Mouse (Mus musculus) testis, postnatal 14 days (tissue): ENCODE data around the gene Raly.
"Not testable (repeated sequence)": the region's sequence is repeated elsewhere in the genome, so short reads cannot be mapped to it uniquely, and the experiment has no call there.

ENCODE experiments used
- DNase-seq: peaks from one replicate; pipeline ENCODE4 v3.0.0; 2021; ENCODE audit warnings: low spot score

Gene Raly

GRCm38 (mm10) chr2:154836537-154836936, 45.6 kb downstream of the Raly start:
- DNase-seq: no peak

- no peak for DNase-seq
Observed at GRCm38 (mm10) chr2:154848086-154848485, 57.2 kb downstream of the Raly start.

DNA sequence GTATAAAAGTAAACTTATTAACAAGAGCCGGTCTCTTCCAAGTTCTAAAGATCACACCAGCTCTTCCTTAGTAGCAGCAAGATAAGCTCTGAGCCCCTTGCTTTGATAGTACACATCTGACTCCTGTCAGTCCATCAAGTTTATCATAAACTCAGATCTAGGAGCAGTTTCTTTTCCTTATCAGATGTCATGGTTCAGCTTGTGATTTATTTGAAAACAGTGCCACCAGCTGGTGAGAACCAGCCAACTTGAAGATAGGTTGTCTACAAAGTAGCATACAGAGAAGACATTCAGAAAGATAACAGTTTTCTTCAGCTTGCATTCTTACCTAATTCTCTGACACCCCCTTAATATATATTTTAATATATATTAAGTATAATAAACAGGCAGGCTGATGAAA, 64.5 kb downstream of the Raly start:
- DNase-seq: no peak

DNA sequence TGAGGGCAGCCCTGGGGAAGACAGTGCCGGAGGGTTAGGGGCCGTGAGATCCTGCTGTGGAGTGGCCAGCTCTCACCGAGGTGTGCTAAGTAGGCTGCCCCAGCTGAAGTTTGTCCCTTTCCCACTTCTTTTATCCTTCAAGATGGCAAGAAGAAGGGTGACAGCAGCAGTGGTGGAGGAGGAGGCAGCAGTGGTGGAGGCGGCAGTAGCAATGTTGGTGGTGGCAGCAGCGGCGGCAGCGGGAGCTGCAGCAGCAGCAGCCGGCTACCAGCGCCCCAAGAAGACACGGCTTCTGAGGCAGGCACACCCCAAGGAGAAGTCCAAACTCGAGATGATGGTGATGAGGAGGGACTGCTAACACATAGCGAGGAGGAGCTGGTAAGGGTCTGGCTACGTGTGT, 72.8 kb downstream of the Raly start:
- DNase-seq: no peak

GRCm38 (mm10) chr2:154865696-154866095, 74.8 kb downstream of the Raly start:
- DNase-seq: no peak

DNA sequence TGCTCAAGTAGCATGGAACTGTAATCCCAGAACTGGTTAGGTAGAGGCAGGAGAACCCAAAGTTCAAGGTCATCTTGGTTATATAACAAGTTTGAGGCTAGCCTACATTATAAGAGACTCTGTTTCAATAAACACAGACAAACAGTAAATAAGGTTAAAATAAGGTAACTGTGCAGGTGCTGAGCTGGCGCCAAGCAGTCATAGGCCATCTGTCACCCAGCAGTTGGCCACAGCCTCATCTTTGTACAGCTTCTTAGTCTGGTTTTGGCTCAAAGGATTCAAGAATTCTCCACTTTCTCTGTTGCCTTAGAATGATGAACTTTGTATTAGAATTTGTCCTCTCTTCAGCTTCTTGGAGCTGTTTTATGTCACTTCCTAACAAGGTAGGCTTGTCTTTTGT, 77.2 kb downstream of the Raly start:
- no peak for DNase-seq

DNA sequence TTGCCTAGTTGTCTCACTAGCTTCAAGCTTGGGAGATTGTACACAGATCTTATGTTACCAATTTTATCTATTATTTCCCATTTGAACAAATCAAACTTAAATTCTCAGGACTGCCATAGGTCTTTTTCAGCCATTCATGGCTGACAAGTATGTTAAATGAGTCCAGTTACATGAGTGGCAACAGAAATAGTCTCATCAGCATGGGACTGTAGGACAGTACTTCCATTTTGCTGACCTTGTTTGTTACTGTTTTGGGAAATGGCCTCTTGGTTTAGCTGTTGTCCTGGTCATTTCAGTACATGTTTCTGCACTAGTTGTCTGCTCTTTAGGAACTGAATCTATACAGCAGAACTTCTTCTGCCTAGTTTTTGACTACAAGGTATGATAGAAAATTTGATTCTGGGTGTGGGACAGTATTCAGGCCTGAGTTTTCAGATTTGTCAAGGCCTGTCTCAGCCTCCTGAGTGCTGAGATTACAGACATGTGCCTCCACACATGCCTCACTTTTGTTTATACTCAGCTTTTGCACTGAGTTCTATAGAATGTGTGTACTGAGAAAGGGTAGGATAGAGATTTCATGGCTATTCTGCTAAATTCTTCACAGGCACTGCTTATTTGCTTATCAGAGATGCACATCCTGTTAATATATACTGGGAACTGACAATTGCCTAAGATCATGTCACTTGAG, 79.2 kb downstream of the Raly start:
- no peak for DNase-seq

GRCm38 (mm10) chr2:154876621-154877020, 85.7 kb downstream of the Raly start:
- no peak for DNase-seq

DNA sequence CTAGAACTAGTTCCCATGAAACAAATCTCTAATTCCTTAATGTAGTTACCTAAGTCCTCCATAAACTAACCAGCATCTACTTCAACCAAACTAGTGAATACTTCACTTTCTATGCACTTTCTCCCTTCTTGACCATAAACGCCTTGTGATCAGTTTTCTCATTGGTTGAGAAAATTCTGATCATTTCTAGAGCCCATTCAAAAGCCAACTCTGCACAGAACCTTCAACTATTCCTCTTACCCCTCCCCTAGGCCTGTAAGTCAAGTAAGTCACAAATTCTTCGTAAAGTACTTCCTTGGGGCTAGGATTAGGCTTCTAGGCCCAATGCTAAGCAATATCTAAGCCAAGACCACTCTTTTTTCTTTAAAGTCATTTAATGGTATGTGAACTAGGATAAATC, 100.7 kb downstream of the Raly start:
- no peak for DNase-seq

DNA sequence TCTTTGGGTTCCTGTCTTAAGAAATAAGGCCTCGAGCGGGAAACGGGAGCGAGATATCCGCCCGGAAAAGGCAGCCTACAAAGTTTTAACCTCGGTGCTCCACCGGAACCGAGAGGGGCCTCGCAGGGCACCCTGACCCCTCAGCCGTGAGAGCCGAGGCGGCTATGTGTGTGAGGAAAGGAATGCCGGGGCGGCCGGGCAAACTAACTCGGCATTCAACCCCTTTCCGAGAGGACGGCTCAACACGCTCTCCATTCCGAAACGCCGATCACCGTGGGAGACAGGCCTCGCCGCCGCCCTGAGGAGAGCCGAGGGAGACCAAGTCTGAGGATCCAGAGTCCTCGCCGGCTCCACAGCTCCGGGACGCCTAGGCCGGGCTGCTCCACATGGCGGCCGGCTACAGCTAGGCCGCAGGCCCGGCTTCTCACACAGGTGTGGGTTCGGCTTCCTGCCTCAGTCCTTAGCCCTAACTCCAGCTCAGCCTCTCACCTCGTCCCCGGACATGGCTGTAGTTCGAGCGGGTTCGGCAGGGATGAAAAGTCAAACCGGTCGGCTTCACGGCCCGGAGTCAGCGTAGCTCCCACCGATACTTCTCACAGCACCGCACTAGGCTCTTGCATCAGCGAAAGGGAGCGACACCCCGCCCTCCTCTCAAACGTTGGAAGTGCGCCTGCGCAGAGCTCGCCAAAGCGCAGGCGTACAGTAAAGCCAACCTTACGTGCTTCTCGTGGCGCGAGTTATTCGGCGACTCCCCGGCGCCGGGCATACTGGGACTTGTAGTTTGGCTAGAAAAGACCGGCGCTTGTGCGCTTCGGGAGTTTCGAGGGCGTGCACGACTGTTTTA, 101.5 kb downstream of the Raly start, which contains the start of gene Eif2s2:
TSS of gene Eif2s2 (minus strand) at position 735 of the 844 bp plus-strand sequence.
- peak; percentile 98 for DNase-seq

DNA sequence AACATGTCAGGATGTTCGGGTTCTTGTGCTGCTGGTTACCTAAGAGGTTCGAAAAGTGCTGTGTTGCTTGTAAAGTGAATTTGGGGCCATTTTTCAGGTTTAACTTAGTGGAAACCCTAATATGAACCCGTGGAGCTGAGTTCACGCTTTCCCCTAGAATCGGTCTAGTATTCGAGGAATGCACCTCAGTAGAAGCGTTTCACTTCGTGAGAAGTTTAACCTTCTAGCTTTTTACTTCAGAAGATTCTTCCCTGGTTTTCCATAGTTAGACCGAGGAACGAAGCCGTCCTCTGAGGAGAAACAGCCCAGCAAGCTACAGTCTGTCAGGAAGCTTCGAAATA, 102.1 kb downstream of the Raly start:
- no peak for DNase-seq

- no peak for DNase-seq
Observed at GRCm38 (mm10) chr2:154893548-154893947, 102.7 kb downstream of the Raly start.

GRCm38 (mm10) chr2:154899004-154899403, 108.1 kb downstream of the Raly start:
- not testable (repeated sequence) for DNase-seq

- not testable (repeated sequence) for DNase-seq
Observed at GRCm38 (mm10) chr2:154899412-154899811, 108.5 kb downstream of the Raly start.

- DNase-seq: no peak
Observed at GRCm38 (mm10) chr2:154902111-154902510, 111.2 kb downstream of the Raly start.

DNA sequence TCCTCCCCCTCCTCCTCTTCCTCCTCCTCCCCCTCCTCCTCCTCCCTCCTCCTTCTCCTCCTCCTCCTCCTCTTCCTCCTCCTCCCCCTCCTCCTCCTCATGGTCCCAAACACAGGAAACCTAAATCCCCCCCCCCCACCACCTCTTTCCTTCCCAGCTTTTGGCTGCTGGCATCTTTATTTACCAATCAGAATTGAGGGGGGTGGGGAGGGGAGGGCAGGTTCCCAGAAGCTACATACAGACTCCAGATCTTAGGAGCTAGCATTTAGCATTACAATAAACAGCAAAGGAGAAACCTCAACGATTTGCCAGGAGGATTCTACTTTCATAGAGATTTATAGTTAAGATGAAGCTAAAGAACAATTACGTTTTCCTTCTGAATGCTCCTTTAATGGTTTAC, 114.9 kb downstream of the Raly start:
- no peak for DNase-seq

GRCm38 (mm10) chr2:154908223-154908622, 117.3 kb downstream of the Raly start:
- DNase-seq: not testable (repeated sequence)

- no peak for DNase-seq
Observed at GRCm38 (mm10) chr2:154909789-154910188, 118.9 kb downstream of the Raly start.

- DNase-seq: no peak
Observed at GRCm38 (mm10) chr2:154915922-154916541, 125.1 kb downstream of the Raly start.

DNA sequence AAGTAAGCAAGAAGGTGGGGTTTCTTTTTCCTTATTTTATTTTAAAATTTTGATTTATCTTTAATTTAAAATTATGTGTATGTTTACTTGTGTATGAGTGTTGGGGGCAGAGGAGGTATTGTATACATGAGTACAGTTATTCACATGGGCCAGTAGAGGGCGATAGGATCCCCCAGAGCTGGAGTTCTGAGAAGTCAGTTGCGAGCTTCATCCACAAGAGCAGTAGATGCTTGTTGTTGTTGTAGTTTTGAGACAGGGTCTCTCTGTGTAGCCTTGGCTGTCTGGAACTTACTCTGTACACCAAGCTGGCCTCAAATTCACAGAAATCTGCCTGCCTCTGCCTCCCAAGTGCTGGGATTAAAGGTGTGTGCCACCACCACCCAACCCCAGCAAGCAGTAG, 125.7 kb downstream of the Raly start:
- DNase-seq: no peak
